Mouse (Mus musculus): Measurements from ENCODE around the gene Rpl32. TPM values are rescaled to one million over a fixed set of nuclear protein-coding genes. Genes with fewer than 3 reads are reported as not detected.

Rpl32 gene
- total RNA-seq, 2 experiments from 2014 or later = 443 to 458 TPM

- DNase-seq (ENCODE audit: low spot score in 2 of 2) = no peak
- intact Hi-C loops (cut with DNase I) = no loop called here
These were observed 35.9 kb downstream of the Rpl32 start for GRCm38 (mm10) chr6:115772604-115773003.

- intact Hi-C loops (cut with DNase I) = no loop called here
- DNase-seq (ENCODE audit: low spot score in 2 of 2) = no peak
These were observed 36.3 kb downstream of the Rpl32 start for GRCm38 (mm10) chr6:115772201-115772600.

GRCm38 (mm10) chr6:115770852-115771251, 37.7 kb downstream of the Rpl32 start:
- DNase-seq (ENCODE audit: low spot score in 2 of 2) = no peak
- intact Hi-C loops (cut with DNase I) = no loop called here

GRCm38 (mm10) chr6:115770059-115770670, 38.4 kb downstream of the Rpl32 start:
- intact Hi-C loops (cut with DNase I) = no loop called here
- no peak for DNase-seq (ENCODE audit: low spot score in 2 of 2)

- no peak for DNase-seq (ENCODE audit: low spot score in 2 of 2)
- intact Hi-C loops (cut with DNase I) = no loop called here
These were observed 40.3 kb downstream of the Rpl32 start for GRCm38 (mm10) chr6:115768207-115768606.

- DNase-seq (ENCODE audit: low spot score in 2 of 2) = no peak
- intact Hi-C loops (cut with DNase I) = no loop called here
These were observed 41.2 kb downstream of the Rpl32 start for GRCm38 (mm10) chr6:115767357-115767756.

DNA sequence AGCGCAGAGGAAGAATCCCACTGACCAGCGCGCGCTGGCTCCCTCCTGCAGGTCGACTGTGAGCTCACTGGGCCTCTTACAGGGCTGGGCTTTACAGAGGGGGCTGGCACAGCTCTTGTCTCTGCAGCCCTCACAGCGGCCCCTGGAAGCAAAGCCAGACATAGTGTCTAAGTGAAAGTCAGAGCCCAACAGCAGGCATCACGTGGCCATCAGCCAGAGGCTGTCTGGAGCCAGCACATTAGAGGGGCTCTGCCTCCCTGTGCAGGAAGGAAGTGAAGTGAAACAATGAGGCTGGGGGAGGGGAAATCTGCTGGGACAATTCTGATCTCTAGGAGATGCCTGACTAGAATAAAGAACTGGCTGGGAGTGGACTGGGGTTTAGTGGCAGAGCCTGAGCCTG, 44.4 kb downstream of the Rpl32 start:
- intact Hi-C loops (cut with DNase I) = no loop called here
- peak; percentile 25 to 47 for DNase-seq (ENCODE audit: low spot score in 2 of 2)

- DNase-seq (ENCODE audit: low spot score in 2 of 2) = peak in 1 of 2 experiments; percentile 44
- intact Hi-C loops (cut with DNase I) = no loop called here
These were observed 46.4 kb downstream of the Rpl32 start, which contains the start of gene Tmem40 for GRCm38 (mm10) chr6:115761995-115762756. Tmem40 (minus strand) TSS chr6:115762410.

GRCm38 (mm10) chr6:115760982-115761381, 47.6 kb downstream of the Rpl32 start:
- no peak for DNase-seq (ENCODE audit: low spot score in 2 of 2)
- intact Hi-C loops (cut with DNase I) = no loop called here

- intact Hi-C loops (cut with DNase I) = no loop called here
These were observed 48.4 kb downstream of the Rpl32 start for GRCm38 (mm10) chr6:115760137-115760536.

GRCm38 (mm10) chr6:115759461-115759860, 49.1 kb downstream of the Rpl32 start:
- no peak for DNase-seq (ENCODE audit: low spot score in 2 of 2)
- intact Hi-C loops (cut with DNase I) = no loop called here

More at GRCm38 (mm10) chr6:115760137-115760536, 48.4 kb downstream of the Rpl32 start:
- DNase-seq (ENCODE audit: low spot score in 2 of 2) = no peak

- DNase-seq (ENCODE audit: low spot score in 2 of 2) = no peak
- intact Hi-C loops (cut with DNase I) = no loop called here
These were observed 49.5 kb downstream of the Rpl32 start for GRCm38 (mm10) chr6:115758981-115759435.

DNA sequence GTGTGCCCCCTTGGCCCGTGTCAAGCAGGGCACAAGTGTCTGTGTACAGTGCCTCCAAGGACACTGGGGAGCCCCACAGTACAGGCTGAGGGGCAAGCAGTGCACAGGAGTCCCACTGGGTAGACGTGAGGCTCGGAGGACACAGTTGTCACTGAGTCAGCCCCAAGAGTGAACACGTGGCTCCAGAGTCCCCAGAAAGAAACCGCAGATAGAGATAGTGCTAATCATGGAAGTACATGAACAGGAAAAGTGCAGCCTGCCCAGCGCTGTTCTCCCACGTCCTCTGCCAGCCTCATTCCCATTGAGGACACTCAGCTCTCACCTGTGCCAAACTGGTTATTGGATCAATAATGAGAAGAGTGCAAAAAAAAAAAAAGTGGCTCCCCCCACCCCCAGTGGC, 53.0 kb downstream of the Rpl32 start:
- DNase-seq (ENCODE audit: low spot score in 2 of 2) = no peak
- intact Hi-C loops (cut with DNase I) = no loop called here

Small RNAs within 50 kb of the gene (microRNA-seq; reads per million reads assigned to microRNA genes)
- 0 reads per million in 2 experiments for gene Mir7660

Other genes with a start within 250 kb of the Rpl32 start
- not detected for gene Mkrn2os, start 216.2 kb downstream of the Rpl32 start, total RNA-seq (2021)
- gene Mkrn2, start 206.8 kb downstream of the Rpl32 start, total RNA-seq (2021) = 10 to 100 TPM; 33.2 to 36.7 TPM
- 100 to 1,000 TPM in 1 of 2 experiments, 10 to 100 TPM in 1; 83.1 to 109 TPM for gene Raf1, start 132.1 kb downstream of the Rpl32 start, total RNA-seq (2021)
- gene Tmem40, start 46.3 kb downstream of the Rpl32 start, total RNA-seq (2021) = 1 to 10 TPM; 2.3 to 3.0 TPM
- gene Cand2, start 34.2 kb downstream of the Rpl32 start, total RNA-seq (2021) = 1 to 10 TPM; 2.0 to 2.2 TPM
- 1 to 10 TPM; 3.6 to 4.5 TPM for gene Efcab12, start 29.7 kb upstream of the Rpl32 start, total RNA-seq (2021)
- gene Mbd4, start 44.6 kb upstream of the Rpl32 start, total RNA-seq (2021) = 1 to 10 TPM; 8.1 to 9.1 TPM
- 10 to 100 TPM; 30.0 to 30.9 TPM for gene Ift122, start 44.7 kb upstream of the Rpl32 start, total RNA-seq (2021)
- gene Rho, start 123.0 kb upstream of the Rpl32 start, total RNA-seq (2021) = under 1 TPM in 1 of 2 experiments, not detected in 1; 0.25 TPM
- gene H1foo, start 136.2 kb upstream of the Rpl32 start, total RNA-seq (2021) = not detected
- 100 to 1,000 TPM; 111 to 124 TPM for gene Plxnd1, start 186.3 kb upstream of the Rpl32 start, total RNA-seq (2021)

Data from left cerebral cortex, postnatal 25 days (tissue).